Mouse (Mus musculus) cerebellum, adult 2 months (tissue): ENCODE data around the gene Tbc1d10c.

Experiments
- CTCF ChIP-seq: fragments of 200-500 bp; IDR thresholded peaks from 2 replicates; pipeline ENCODE4 v1.5.1; 2011; ENCODE audit warnings: low read depth, mild to moderate bottlenecking, control low read depth, low read length, moderate library complexity, borderline replicate concordance; ENCODE audit not compliant: insufficient read depth
- POLR2A ChIP-seq: fragments of 200-500 bp; IDR thresholded peaks from 2 replicates; pipeline ENCODE4 v1.6.1; 2011; ENCODE audit warnings: low read length, control low read depth, borderline replicate concordance; ENCODE audit not compliant: insufficient read depth

DNA sequence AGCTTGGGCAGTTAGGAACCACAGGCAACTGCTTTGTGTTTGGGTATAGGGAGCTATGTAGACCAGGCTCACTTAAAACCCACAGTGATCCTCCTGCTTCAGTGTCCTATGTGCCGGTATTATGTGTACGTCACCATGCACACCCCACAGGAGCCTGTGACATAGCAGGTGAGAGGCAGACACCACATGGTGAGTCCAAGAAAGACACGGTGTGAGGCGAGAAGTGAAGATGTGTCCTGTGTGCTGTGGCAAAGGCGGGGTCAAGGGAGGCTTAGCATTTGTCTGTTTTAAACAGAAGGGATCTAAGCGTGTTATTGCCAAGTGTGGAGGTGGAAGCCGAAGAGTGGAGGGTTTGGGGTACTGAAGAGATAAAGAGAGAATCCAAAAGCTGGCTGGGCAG lies 35.7 kb upstream of the Tbc1d10c start:
- no peak for TF ChIP-seq CTCF
- TF ChIP-seq POLR2A = no peak
